Mouse (Mus musculus) cerebellum, adult 18-20 months (tissue): ENCODE results near the gene Mapkbp1.

Experiments used
- DNase-seq, 2 experiments: peaks; one replicate each; pipeline ENCODE4 v3.0.0; 2021

Mapkbp1 gene

GRCm38 (mm10) chr2:120011462-120012200 lies 39.1 kb downstream of the Mapkbp1 start:
- peak; percentile 61 to 64 for DNase-seq

- no peak for DNase-seq
These were observed 40.4 kb downstream of the Mapkbp1 start for GRCm38 (mm10) chr2:120012924-120013323.

GRCm38 (mm10) chr2:120013831-120014486 lies 41.5 kb downstream of the Mapkbp1 start:
- DNase-seq: no peak

GRCm38 (mm10) chr2:120015882-120016281 lies 43.4 kb downstream of the Mapkbp1 start:
- DNase-seq: no peak

GRCm38 (mm10) chr2:120017599-120017998 lies 45.1 kb downstream of the Mapkbp1 start:
- no peak for DNase-seq

- DNase-seq: no peak
These were observed 51.8 kb downstream of the Mapkbp1 start for GRCm38 (mm10) chr2:120024337-120024736.

- peak; percentile 91 to 93 for DNase-seq
These were observed 54.8 kb downstream of the Mapkbp1 start, which contains the start of the genes Jmjd7 and Gm28042 for GRCm38 (mm10) chr2:120026984-120027949. TSS of gene Jmjd7 (plus strand) at chr2:120027483. TSS of gene Gm28042 (plus strand) at chr2:120027493.

- no peak for DNase-seq
These were observed 55.4 kb downstream of the Mapkbp1 start for GRCm38 (mm10) chr2:120027950-120028331.

GRCm38 (mm10) chr2:120030380-120030779 lies 57.9 kb downstream of the Mapkbp1 start:
- DNase-seq: no peak

GRCm38 (mm10) chr2:120032726-120033467 lies 60.4 kb downstream of the Mapkbp1 start, which contains the start of gene Pla2g4b:
TSS of gene Pla2g4b (plus strand) at chr2:120033417.
- no peak for DNase-seq

- DNase-seq: peak; percentile 44 to 60
These were observed 61.2 kb downstream of the Mapkbp1 start for GRCm38 (mm10) chr2:120033726-120034125.

- no peak for DNase-seq
These were observed 65.2 kb downstream of the Mapkbp1 start for GRCm38 (mm10) chr2:120037744-120038143.

GRCm38 (mm10) chr2:120040991-120041390 lies 68.5 kb downstream of the Mapkbp1 start:
- peak; percentile 12 to 22 for DNase-seq

- no peak for DNase-seq
These were observed 71.7 kb downstream of the Mapkbp1 start for GRCm38 (mm10) chr2:120044101-120044603.

- no peak for DNase-seq
These were observed 72.2 kb downstream of the Mapkbp1 start for GRCm38 (mm10) chr2:120044676-120045075.

- no peak for DNase-seq
These were observed 74.2 kb downstream of the Mapkbp1 start for GRCm38 (mm10) chr2:120046486-120047310.

- DNase-seq: no peak
These were observed 75.7 kb downstream of the Mapkbp1 start for GRCm38 (mm10) chr2:120048173-120048572.

- DNase-seq: peak; percentile 19 to 27
These were observed 77.3 kb downstream of the Mapkbp1 start for GRCm38 (mm10) chr2:120049632-120050274.

GRCm38 (mm10) chr2:120051405-120051804 lies 78.9 kb downstream of the Mapkbp1 start:
- DNase-seq: no peak

GRCm38 (mm10) chr2:120054771-120055552 lies 82.5 kb downstream of the Mapkbp1 start:
- no peak for DNase-seq
